Comparison of ENCODE assay signal across 9 mouse cellular contexts in the genomic region with DNA sequence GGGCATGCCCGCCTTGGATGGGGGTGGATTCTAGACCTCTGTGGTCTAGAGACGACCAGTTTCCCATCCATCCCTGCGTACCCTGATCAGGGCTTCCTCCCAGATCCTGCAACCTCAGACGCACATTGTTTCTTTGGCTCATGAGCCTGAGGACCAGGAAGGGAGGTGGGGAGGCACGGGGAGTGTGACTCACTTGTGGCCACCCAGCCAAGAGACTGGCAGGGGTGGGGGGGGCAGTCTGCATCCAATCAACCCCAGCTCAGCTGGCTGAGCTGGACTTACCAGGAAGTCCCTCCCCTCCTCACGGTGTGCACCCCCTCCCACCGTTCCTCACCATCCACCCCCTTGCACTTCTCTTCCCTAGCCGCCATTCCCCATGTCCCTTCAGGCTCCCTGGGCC. TPM values are rescaled to one million over a fixed set of nuclear protein-coding genes. Genes with fewer than 3 reads are reported as not detected.
DNase-seq lines count a peak whose midpoint lies in the region; ATAC-seq and TF ChIP-seq lines count a peak whose summit lies in the region.
"Had no signal": no experiment of that assay in that cellular context is flagged by ENCODE, and none has a peak within 500 bp of the region (broad histone marks: within the 10 kb centered on the region; RNA-seq: fewer than 3 reads in every experiment).

No protein-coding gene starts in this region.

- peak overlapping the region; percentile 3; the same call in 1 of the 2 replicates for H3K4me3 ChIP-seq in ES-Bruce4 (ENCODE audit: low read depth, low read length)
- peak overlapping the region; percentile 19; the same call in 1 of the 2 replicates for H3K4me3 ChIP-seq in forebrain, embryonic 16.5 days (replicated peaks; ENCODE audit: low read length)
- no peak overlapping the region for H3K4me3 ChIP-seq in limb, embryonic 13.5 days
- H3K4me3 ChIP-seq: erythroblast, embryonic 14.5 days had no signal

- 20% methylated on average over 8 of the region's 8 CpGs for WGBS in forebrain, embryonic 16.5 days
- 9% methylated on average over 8 of the region's 8 CpGs for WGBS in limb, embryonic 13.5 days

- DNase-seq in adrenal gland, postnatal 36 days: peak; percentile 53 to 62
- no peak for DNase-seq in adrenal gland, postnatal 4 days (ENCODE audit: low spot score in 2 of 2)
- no peak for DNase-seq in thymus, adult 18-20 months
- DNase-seq in ovary, postnatal 36 days (ENCODE audit: low spot score): no peak
- no peak for DNase-seq in thymus, postnatal 25 days

- peak overlapping the region; percentile 22 for H3K4me2 ChIP-seq in forebrain, embryonic 16.5 days (ENCODE audit: low read length)
- H3K4me2 ChIP-seq in limb, embryonic 13.5 days (replicated peaks): no peak overlapping the region

- no peak for TF ChIP-seq EP300 in ES-Bruce4 (IDR thresholded peaks at IDR 0.05; ENCODE audit: insufficient read depth, low read depth, low read length)

- H3K27me3 ChIP-seq in ES-Bruce4 (ENCODE audit: control insufficient read depth, insufficient read depth, low read length, poor library complexity, severe bottlenecking): no peaks in the 10 kb centered on the region
- H3K27me3 ChIP-seq in forebrain, embryonic 16.5 days (replicated peaks; ENCODE audit: control insufficient read depth, insufficient read depth, low read length): no peaks in the 10 kb centered on the region
- H3K27me3 ChIP-seq in limb, embryonic 13.5 days: no peaks in the 10 kb centered on the region

- TF ChIP-seq POLR2A in ES-Bruce4 (IDR thresholded peaks at IDR 0.05; ENCODE audit: insufficient read depth, low read length): peak; percentile 8

- no peaks in the 10 kb centered on the region for H3K4me1 ChIP-seq in ES-Bruce4 (ENCODE audit: control insufficient read depth, insufficient read depth, low read length)
- H3K4me1 ChIP-seq in forebrain, embryonic 16.5 days (replicated peaks; ENCODE audit: control insufficient read depth, insufficient read depth, low read length): peaks cover 26% of the 10 kb centered on the region
- peaks cover 20% of the 10 kb centered on the region for H3K4me1 ChIP-seq in limb, embryonic 13.5 days

- H3K36me3 ChIP-seq in ES-Bruce4 (ENCODE audit: control insufficient read depth, insufficient read depth, low read length, poor library complexity, severe bottlenecking): no peaks in the 10 kb centered on the region
- no peaks in the 10 kb centered on the region for H3K36me3 ChIP-seq in forebrain, embryonic 16.5 days (ENCODE audit: control insufficient read depth, insufficient read depth)
- H3K36me3 ChIP-seq in limb, embryonic 13.5 days: no peaks in the 10 kb centered on the region

- H3K9me3 ChIP-seq in ES-Bruce4 (replicated peaks; ENCODE audit: control insufficient read depth, insufficient read depth, low read length, poor library complexity, severe bottlenecking): no peaks in the 10 kb centered on the region
- no peaks in the 10 kb centered on the region for H3K9me3 ChIP-seq in forebrain, embryonic 16.5 days (ENCODE audit: control insufficient read depth, low read length)
- no peaks in the 10 kb centered on the region for H3K9me3 ChIP-seq in limb, embryonic 13.5 days

- H3K27ac ChIP-seq in ES-Bruce4 (ENCODE audit: insufficient read depth, low read length): no peak overlapping the region
- H3K27ac ChIP-seq in forebrain, embryonic 16.5 days (ENCODE audit: low read length): peak overlapping the region; percentile 93
- no peak overlapping the region for H3K27ac ChIP-seq in limb, embryonic 13.5 days

- peak; percentile 24 for ATAC-seq in forebrain, embryonic 16.5 days
- ATAC-seq in limb, embryonic 13.5 days (ENCODE audit: low FRiP score, low read depth): peak; percentile 57

- TF ChIP-seq CTCF in ES-Bruce4 (IDR thresholded peaks at IDR 0.05; ENCODE audit: low read depth, low read length): no peak

- H3K9ac ChIP-seq in ES-Bruce4 (ENCODE audit: low read depth, poor library complexity, severe bottlenecking): peak overlapping the region; percentile 19; the same call in 1 of the 2 replicates
- peak overlapping the region; percentile 57 for H3K9ac ChIP-seq in forebrain, embryonic 16.5 days (replicated peaks; ENCODE audit: low read depth, low read length)
- peak overlapping the region; percentile 35; the same call in 1 of the 2 replicates for H3K9ac ChIP-seq in limb, embryonic 13.5 days

RNA-seq across cellular contexts. Expression of a gene that starts 16.5 kb away (rescaled TPM):
- total RNA-seq in adrenal gland, postnatal 36 days (2021): 10 to 100 TPM; 43.4 to 53.4 TPM
- 10 to 100 TPM; 60.9 to 65.2 TPM for total RNA-seq in adrenal gland, postnatal 4 days (2021)
- polyA plus RNA-seq in ES-Bruce4 (2011; ENCODE audit: insufficient read depth, insufficient read length, low read depth, missing spikeins): 38.1 and 39.9 TPM in 2 replicates
- polyA plus RNA-seq in forebrain, embryonic 16.5 days (2015; fragmentation: Nextera tagmentation; extraction: Ambion mirVana): 37.3 and 38.5 TPM in 2 replicates
- polyA plus RNA-seq in limb, embryonic 13.5 days (2015; fragmentation: Nextera tagmentation; extraction: Ambion mirVana): 18.4 and 20.1 TPM in 2 replicates
- polyA plus RNA-seq: erythroblast, embryonic 14.5 days had no signal

Comparison
In these comparisons a context has a peak if more than half of its experiments do, and no peak if none do; other contexts are left out.
1. DNase-seq: peak in adrenal gland, postnatal 36 days (2 of 2); none in adrenal gland, postnatal 4 days (0 of 2), thymus, adult 18-20 months (0 of 2), ovary, postnatal 36 days (single experiment) and thymus, postnatal 25 days (single experiment).
2. Peak in every context shown above with its lines, with median percentiles within 50 percentile points of each other: H3K9ac ChIP-seq.